Mouse (Mus musculus) midbrain, postnatal 0 days (tissue): ENCODE data around the gene F2rl3. TPM values are rescaled to one million over a fixed set of nuclear protein-coding genes. Genes with fewer than 3 reads are reported as not detected.

Source experiments
- ATAC-seq: fragments of 200-750 bp; cut with Nextera tagmentation; 2 replicates; pipeline ENCODE4 v1.8.0; 2017; ENCODE audit warnings: moderate number of reproducible peaks, mild to moderate bottlenecking, moderate TSS enrichment, moderate library complexity; ENCODE audit not compliant: low FRiP score
- DNase-seq: peaks from one replicate; pipeline ENCODE4 v3.0.0-alpha.2; 2015; ENCODE audit warnings: low spot score
- H3K27ac ChIP-seq: fragments of 300-500 bp; sonication (generic); 2 replicates; pipeline ENCODE4 v1.5.1; 2014; ENCODE audit warnings: low read depth, mild to moderate bottlenecking, low read length, mixed read lengths
- H3K27me3 ChIP-seq: fragments of 300-500 bp; sonication (generic); 2 replicates; pipeline ENCODE4 v1.6.1; 2014; ENCODE audit warnings: low read length, control low read depth, mixed read lengths; ENCODE audit not compliant: insufficient read depth
- H3K36me3 ChIP-seq: fragments of 300-500 bp; sonication (generic); 2 replicates; pipeline ENCODE4 v1.6.1; 2014; ENCODE audit warnings: low read length, control low read depth, mixed read lengths; ENCODE audit not compliant: insufficient read depth
- H3K4me1 ChIP-seq: fragments of 300-500 bp; sonication (generic); 2 replicates; pipeline ENCODE4 v1.6.1; 2014; ENCODE audit warnings: mild to moderate bottlenecking, control low read depth, antibody characterized with exemption, low read length, mixed read lengths; ENCODE audit not compliant: insufficient read depth
- H3K4me2 ChIP-seq: fragments of 300-500 bp; sonication (generic); 2 replicates; pipeline ENCODE4 v1.6.1; 2014; ENCODE audit warnings: low read depth, mild to moderate bottlenecking, low read length, mixed read lengths; ENCODE audit not compliant: poor library complexity, severe bottlenecking
- H3K4me3 ChIP-seq: fragments of 300-500 bp; sonication (generic); 2 replicates; pipeline ENCODE4 v1.5.1; 2014; ENCODE audit warnings: low read depth, mild to moderate bottlenecking, low read length, moderate library complexity
- H3K9ac ChIP-seq: fragments of 300-500 bp; sonication (generic); replicated peaks from 2 replicates; pipeline ENCODE4 v1.6.1; 2014; ENCODE audit warnings: mild to moderate bottlenecking, low read length, moderate library complexity, mixed read lengths; ENCODE audit not compliant: poor library complexity, severe bottlenecking
- H3K9me3 ChIP-seq: fragments of 300-500 bp; sonication (generic); 2 replicates; pipeline ENCODE4 v1.6.1; 2016; ENCODE audit warnings: low read length, control low read depth
- CTCF ChIP-seq: IDR thresholded peaks from 2 replicates; pipeline ENCODE4 v1.5.1; 2016; ENCODE audit warnings: antibody characterized with exemption, mild to moderate bottlenecking
- WGBS: fragments of 180-500 bp; shearing (Covaris S2); extraction: QIAGEN DNeasy Blood & Tissue Kit; methylation state at CpG from one replicate; pipeline ENCODE4 v1.1.7; 2014; 5-methylcytosine and 5-hydroxymethylcytosine counted together
- polyA plus RNA-seq: library from polyadenylated mRNA; unstranded; fragments of >200 nt; fragmentation: Nextera tagmentation; extraction: Ambion mirVana; gene quantifications from 2 replicates; pipeline ENCODE4 v1.2.1, GENCODE M21; 2015
- total RNA-seq: library from RNA; depleted of rRNA; stranded (reverse); fragments of >200 nt; gene quantifications from 2 replicates; pipeline ENCODE4 v1.2.3, GENCODE M21; 2014

F2rl3 gene
- total and polyA plus RNA-seq, 2 experiments from 2014 or later: 0.28 to 0.49 TPM

DNA sequence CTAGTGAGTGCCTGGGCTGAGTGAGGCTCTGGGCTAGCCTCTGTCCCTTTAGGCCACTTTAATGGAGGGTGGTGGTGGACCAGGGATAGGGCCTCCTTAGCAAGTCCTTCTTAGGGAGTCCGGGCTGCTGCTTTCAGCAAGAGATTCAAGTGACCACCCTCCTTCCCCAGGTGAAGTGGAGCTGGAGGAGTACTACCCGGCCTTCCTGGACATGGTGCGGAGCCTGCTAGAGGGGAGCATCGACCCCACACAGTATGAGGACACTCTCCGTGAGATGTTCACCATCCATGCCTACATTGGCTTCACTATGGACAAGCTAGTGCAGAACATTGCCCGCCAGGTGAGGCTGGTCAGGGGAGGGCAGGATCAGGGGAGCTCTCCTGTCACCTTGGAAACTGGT lies 11.4 kb upstream of the F2rl3 start:
- Histone ChIP-seq H3K36me3 (peaks cover 85% of the 10 kb centered on the region), H3K27ac (no peak overlapping the region), H3K9ac (no peak overlapping the region), H3K27me3 (no peaks in the 10 kb centered on the region), H3K9me3 (no peaks in the 10 kb centered on the region), H3K4me2 (no peak overlapping the region), H3K4me3 (no peak overlapping the region), H3K4me1 (no peaks in the 10 kb centered on the region)
- ATAC-seq (no peak), DNase-seq (no peak)
- no peak for TF ChIP-seq CTCF
- WGBS: 96% methylated on average over 6 of the region's 6 CpGs

DNA sequence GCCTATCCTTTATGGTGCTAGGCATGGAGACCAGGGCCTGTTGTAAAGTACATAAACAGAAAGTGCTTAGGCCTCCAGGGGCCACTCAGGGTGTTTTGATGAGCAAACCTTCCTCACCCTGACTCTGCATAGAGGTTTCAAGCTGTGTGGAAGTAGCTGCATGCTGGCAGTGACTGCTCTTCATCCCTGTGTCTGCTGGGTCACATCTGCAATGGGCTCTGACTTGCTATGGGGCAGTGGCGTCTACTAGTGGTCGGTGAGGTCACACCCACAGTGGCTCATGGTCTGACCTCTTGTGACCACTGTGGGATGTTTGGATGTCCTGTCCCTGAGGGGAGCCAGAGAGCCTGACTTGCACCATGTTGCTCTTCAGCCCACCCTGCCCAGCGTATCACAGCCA lies 10.6 kb upstream of the F2rl3 start:
- TF ChIP-seq CTCF: no peak
- Histone ChIP-seq H3K27me3 (no peaks in the 10 kb centered on the region), H3K9me3 (no peaks in the 10 kb centered on the region), H3K36me3 (peaks cover 90% of the 10 kb centered on the region), H3K4me1 (no peaks in the 10 kb centered on the region), H3K4me3 (no peak overlapping the region), H3K27ac (no peak overlapping the region), H3K4me2 (no peak overlapping the region), H3K9ac (no peak overlapping the region)
- DNase-seq (no peak), ATAC-seq (no peak)
- 83% methylated on average over 3 of the region's 3 CpGs for WGBS

DNA sequence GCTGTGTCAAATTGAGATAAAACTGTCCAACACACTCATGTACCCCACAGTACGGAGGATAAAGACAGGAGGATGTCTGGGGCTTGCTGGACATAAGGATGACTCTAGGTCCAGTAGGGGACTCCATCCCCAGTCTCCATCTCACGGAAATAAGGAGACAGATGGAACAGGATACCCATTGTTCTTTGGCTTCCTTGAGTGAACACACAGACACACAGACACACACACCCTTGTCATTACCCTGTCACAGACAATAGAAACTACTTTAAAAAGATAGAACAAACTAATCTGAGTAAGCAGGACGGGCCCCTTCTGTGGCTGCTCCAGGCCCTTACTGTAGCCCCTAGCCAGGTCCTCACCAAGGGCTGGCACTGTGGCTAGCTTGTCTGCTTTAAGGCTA lies 9.4 kb upstream of the F2rl3 start:
- no peak for DNase-seq
- Histone ChIP-seq H3K4me1 (no peaks in the 10 kb centered on the region), H3K27ac (no peak overlapping the region), H3K4me2 (no peak overlapping the region), H3K9me3 (no peaks in the 10 kb centered on the region), H3K9ac (no peak overlapping the region), H3K27me3 (no peaks in the 10 kb centered on the region), H3K4me3 (no peak overlapping the region), H3K36me3 (peaks cover 90% of the 10 kb centered on the region)
- no peak for TF ChIP-seq CTCF
- 90% methylated on average over 3 of the region's 3 CpGs for WGBS
- ATAC-seq: no peak

DNA sequence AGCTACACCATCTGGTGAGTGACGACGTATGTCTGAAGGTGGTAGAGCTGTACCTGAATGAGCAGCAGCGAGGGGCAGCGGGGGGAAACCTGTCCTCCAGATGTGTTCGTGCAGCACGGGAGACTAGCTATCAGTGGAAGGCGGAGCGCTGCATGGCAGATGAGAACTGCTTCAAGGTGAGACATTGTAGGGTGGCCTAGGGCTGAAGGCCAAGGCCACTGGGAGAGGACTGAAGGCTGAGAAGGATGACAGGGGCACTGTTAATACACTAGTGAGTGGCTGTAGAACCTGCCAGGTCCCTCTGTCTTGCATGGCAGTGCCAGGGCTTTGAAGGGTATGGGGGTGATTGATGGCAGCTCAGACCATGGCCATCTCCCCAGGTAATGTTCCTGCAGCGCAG lies 8.5 kb upstream of the F2rl3 start:
- TF ChIP-seq CTCF: no peak
- H3K27me3 ChIP-seq: no peaks in the 10 kb centered on the region
- ATAC-seq: no peak
- no peak overlapping the region for H3K4me2 ChIP-seq
- peaks cover 88% of the 10 kb centered on the region for H3K36me3 ChIP-seq
- H3K27ac ChIP-seq: no peak overlapping the region
- no peaks in the 10 kb centered on the region for H3K9me3 ChIP-seq
- no peak for DNase-seq
- no peak overlapping the region for H3K4me3 ChIP-seq
- no peaks in the 10 kb centered on the region for H3K4me1 ChIP-seq
- H3K9ac ChIP-seq: no peak overlapping the region
- 99% methylated on average over 9 of the region's 9 CpGs for WGBS

DNA sequence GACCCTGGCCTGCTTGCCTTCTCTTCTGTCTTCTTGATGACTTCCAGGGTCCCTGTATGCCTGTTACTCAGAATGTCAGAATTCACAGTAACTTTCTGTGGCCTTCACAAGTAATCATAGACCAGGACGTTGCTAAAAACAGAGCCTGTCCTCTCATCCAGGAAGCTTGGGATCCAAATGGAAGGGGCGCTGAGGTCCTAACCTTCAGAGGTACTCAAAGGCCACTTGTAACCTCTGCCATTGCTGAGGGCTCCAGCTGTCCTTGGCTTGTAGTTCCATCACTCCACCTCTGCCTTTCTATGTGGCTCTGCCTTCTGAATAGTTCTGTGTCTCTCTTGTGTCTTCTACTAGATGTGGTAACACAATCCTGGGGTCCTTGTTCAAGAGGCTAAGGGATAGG lies 7.9 kb upstream of the F2rl3 start:
- H3K27ac ChIP-seq: no peak overlapping the region
- ATAC-seq (no peak), DNase-seq (no peak)
- 91% methylated on average over 2 of the region's 2 CpGs for WGBS
- H3K4me1 ChIP-seq: no peaks in the 10 kb centered on the region
- no peaks in the 10 kb centered on the region for H3K9me3 ChIP-seq
- H3K27me3 ChIP-seq: no peaks in the 10 kb centered on the region
- no peak overlapping the region for H3K9ac ChIP-seq
- peaks cover 84% of the 10 kb centered on the region for H3K36me3 ChIP-seq
- no peak overlapping the region for H3K4me2 ChIP-seq
- H3K4me3 ChIP-seq: no peak overlapping the region
- TF ChIP-seq CTCF: no peak

DNA sequence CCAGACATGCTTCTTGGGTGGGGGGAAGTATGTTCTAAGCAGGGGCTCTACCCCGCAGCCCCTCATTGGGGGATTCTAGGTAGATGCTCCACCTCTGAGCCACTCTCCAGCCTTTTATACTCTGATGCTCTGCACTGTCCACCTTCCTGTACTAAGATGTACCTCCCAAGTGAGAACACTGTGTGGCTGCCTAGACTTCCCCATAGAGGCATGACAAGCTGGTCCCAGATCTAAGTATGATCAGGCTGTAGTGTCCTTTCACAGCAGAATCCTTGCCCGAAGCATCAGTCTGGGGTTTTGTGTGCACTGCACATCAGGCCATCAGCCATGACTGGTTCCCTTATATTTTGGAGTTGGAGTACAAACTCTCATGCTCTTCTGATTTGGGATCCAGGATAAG lies 5.6 kb upstream of the F2rl3 start:
- no peaks in the 10 kb centered on the region for H3K4me1 ChIP-seq
- no peak for ATAC-seq
- H3K27ac ChIP-seq: no peak overlapping the region
- no peaks in the 10 kb centered on the region for H3K27me3 ChIP-seq
- H3K9ac ChIP-seq: no peak overlapping the region
- DNase-seq: no peak
- no peak overlapping the region for H3K4me2 ChIP-seq
- no peaks in the 10 kb centered on the region for H3K9me3 ChIP-seq
- H3K36me3 ChIP-seq: peaks cover 61% of the 10 kb centered on the region
- WGBS: 100% methylated on average over 2 of the region's 2 CpGs
- TF ChIP-seq CTCF: no peak
- no peak overlapping the region for H3K4me3 ChIP-seq
